Mouse (Mus musculus): ENCODE results near the gene Krtcap3. TPM values are rescaled to one million over a fixed set of nuclear protein-coding genes. Genes with fewer than 3 reads are reported as not detected.

The Krtcap3 gene
- total RNA-seq, 1 experiment: 10.5 TPM

GRCm38 (mm10) chr5:31219911-31220447 is 31.5 kb upstream of the Krtcap3 start:
- no peak for DNase-seq (ENCODE audit: low read depth, low spot score)

GRCm38 (mm10) chr5:31220448-31221303 is 30.8 kb upstream of the Krtcap3 start, which contains the start of gene Ppm1g:
TSS of gene Ppm1g (minus strand) at chr5:31220687.
- peak; percentile 88 for DNase-seq (ENCODE audit: low read depth, low spot score)
- no peaks in the 10 kb centered on the region for H3K36me3 ChIP-seq (ENCODE audit: control insufficient read depth, insufficient read depth, low read length, poor library complexity, severe bottlenecking)
- no peaks in the 10 kb centered on the region for H3K9me3 ChIP-seq (ENCODE audit: control insufficient read depth, insufficient read depth, low read depth, low read length)
- peak within 1 kb of the TSS; percentile 96 for H3K9ac ChIP-seq (ENCODE audit: insufficient read depth, low read depth, low read length, poor library complexity, severe bottlenecking)
- H3K27ac ChIP-seq (ENCODE audit: insufficient read depth, low read depth, low read length, poor library complexity, severe bottlenecking): peak within 1 kb of the TSS; percentile 67
- TF ChIP-seq MAFK (IDR thresholded peaks at IDR 0.05; ENCODE audit: insufficient read depth, low read depth, low read length) (no peak), ZC3H11A (IDR thresholded peaks at IDR 0.05; ENCODE audit: borderline replicate concordance, low read depth, low read length) (no peak), HCFC1 (IDR thresholded peaks at IDR 0.05; ENCODE audit: borderline replicate concordance, insufficient read depth, low read length) (peak; percentile 47; the same call in 1 of the 2 replicates), ZNF384 (IDR thresholded peaks at IDR 0.05; ENCODE audit: low read depth, low read length) (no peak), CHD2 (IDR thresholded peaks at IDR 0.05; ENCODE audit: low read depth, low read length) (peak; percentile 95)
- H3K4me3 ChIP-seq (ENCODE audit: insufficient read depth in 1 of 2, low read depth in 1 of 2, low read length in 2 of 2, poor library complexity in 1 of 2, severe bottlenecking in 1 of 2): peak within 1 kb of the TSS; percentile 91 to 96
- in situ Hi-C loops (cut with MboI; ENCODE audit: low sequenced_read_pairs in 2 of 2, unreplicated experiment in 2 of 2): no loop called here
- H3K4me1 ChIP-seq (ENCODE audit: control insufficient read depth in 2 of 2, insufficient read depth in 2 of 2, low read length in 2 of 2, poor library complexity in 1 of 2): peaks cover 0 to 3% of the 10 kb centered on the region in 2 experiments; a peak in 1 of 4 replicates

More at GRCm38 (mm10) chr5:31219911-31220447, 31.5 kb upstream of the Krtcap3 start:
- Histone ChIP-seq H3K27ac (ENCODE audit: insufficient read depth, low read depth, low read length, poor library complexity, severe bottlenecking) (peak overlapping the region; percentile 67), H3K36me3 (ENCODE audit: control insufficient read depth, insufficient read depth, low read length, poor library complexity, severe bottlenecking) (no peaks in the 10 kb centered on the region), H3K4me3 (ENCODE audit: insufficient read depth in 1 of 2, low read depth in 1 of 2, low read length in 2 of 2, poor library complexity in 1 of 2, severe bottlenecking in 1 of 2) (peak overlapping the region; percentile 91 to 96), H3K4me1 (ENCODE audit: control insufficient read depth in 2 of 2, insufficient read depth in 2 of 2, low read length in 2 of 2, poor library complexity in 1 of 2) (peaks cover 0 to 3% of the 10 kb centered on the region in 2 experiments; a peak in 1 of 4 replicates), H3K9ac (ENCODE audit: insufficient read depth, low read depth, low read length, poor library complexity, severe bottlenecking) (peak overlapping the region; percentile 94), H3K9me3 (ENCODE audit: control insufficient read depth, insufficient read depth, low read depth, low read length) (no peaks in the 10 kb centered on the region)
- TF ChIP-seq MAFK (IDR thresholded peaks at IDR 0.05; ENCODE audit: insufficient read depth, low read depth, low read length): no peak
- TF ChIP-seq HCFC1 (IDR thresholded peaks at IDR 0.05; ENCODE audit: borderline replicate concordance, insufficient read depth, low read length): no peak
- no peak for TF ChIP-seq CHD2 (IDR thresholded peaks at IDR 0.05; ENCODE audit: low read depth, low read length)
- TF ChIP-seq ZC3H11A (IDR thresholded peaks at IDR 0.05; ENCODE audit: borderline replicate concordance, low read depth, low read length): no peak
- TF ChIP-seq ZNF384 (IDR thresholded peaks at IDR 0.05; ENCODE audit: low read depth, low read length): no peak
- in situ Hi-C loops (cut with MboI; ENCODE audit: low sequenced_read_pairs in 2 of 2, unreplicated experiment in 2 of 2): no loop called here

GRCm38 (mm10) chr5:31221304-31221945 is 30.1 kb upstream of the Krtcap3 start:
- DNase-seq (ENCODE audit: low read depth, low spot score): peak; percentile 43
- in situ Hi-C loops (cut with MboI; ENCODE audit: low sequenced_read_pairs in 2 of 2, unreplicated experiment in 2 of 2): no loop called here

GRCm38 (mm10) chr5:31222696-31223095 is 28.8 kb upstream of the Krtcap3 start:
- Histone ChIP-seq H3K9ac (ENCODE audit: insufficient read depth, low read depth, low read length, poor library complexity, severe bottlenecking) (no peak overlapping the region), H3K4me3 (ENCODE audit: insufficient read depth in 1 of 2, low read depth in 1 of 2, low read length in 2 of 2, poor library complexity in 1 of 2, severe bottlenecking in 1 of 2) (no peak overlapping the region), H3K27ac (ENCODE audit: insufficient read depth, low read depth, low read length, poor library complexity, severe bottlenecking) (no peak overlapping the region), H3K4me1 (ENCODE audit: control insufficient read depth in 2 of 2, insufficient read depth in 2 of 2, low read length in 2 of 2, poor library complexity in 1 of 2) (peaks cover 0 to 3% of the 10 kb centered on the region in 2 experiments; a peak in 1 of 4 replicates), H3K36me3 (ENCODE audit: control insufficient read depth, insufficient read depth, low read length, poor library complexity, severe bottlenecking) (no peaks in the 10 kb centered on the region), H3K9me3 (ENCODE audit: control insufficient read depth, insufficient read depth, low read depth, low read length) (no peaks in the 10 kb centered on the region)
- DNase-seq (ENCODE audit: low read depth, low spot score): no peak
- TF ChIP-seq ZNF384 (IDR thresholded peaks at IDR 0.05; ENCODE audit: low read depth, low read length) (no peak), MAFK (IDR thresholded peaks at IDR 0.05; ENCODE audit: insufficient read depth, low read depth, low read length) (no peak), HCFC1 (IDR thresholded peaks at IDR 0.05; ENCODE audit: borderline replicate concordance, insufficient read depth, low read length) (no peak), CHD2 (IDR thresholded peaks at IDR 0.05; ENCODE audit: low read depth, low read length) (no peak), ZC3H11A (IDR thresholded peaks at IDR 0.05; ENCODE audit: borderline replicate concordance, low read depth, low read length) (no peak)
- in situ Hi-C loops (cut with MboI; ENCODE audit: low sequenced_read_pairs in 2 of 2, unreplicated experiment in 2 of 2): no loop called here

More at GRCm38 (mm10) chr5:31221304-31221945, 30.1 kb upstream of the Krtcap3 start:
- H3K36me3 ChIP-seq (ENCODE audit: control insufficient read depth, insufficient read depth, low read length, poor library complexity, severe bottlenecking): no peaks in the 10 kb centered on the region
- TF ChIP-seq HCFC1 (IDR thresholded peaks at IDR 0.05; ENCODE audit: borderline replicate concordance, insufficient read depth, low read length) (no peak), ZC3H11A (IDR thresholded peaks at IDR 0.05; ENCODE audit: borderline replicate concordance, low read depth, low read length) (no peak), MAFK (IDR thresholded peaks at IDR 0.05; ENCODE audit: insufficient read depth, low read depth, low read length) (no peak), ZNF384 (IDR thresholded peaks at IDR 0.05; ENCODE audit: low read depth, low read length) (no peak), CHD2 (IDR thresholded peaks at IDR 0.05; ENCODE audit: low read depth, low read length) (no peak)
- H3K4me3 ChIP-seq (ENCODE audit: insufficient read depth in 1 of 2, low read depth in 1 of 2, low read length in 2 of 2, poor library complexity in 1 of 2, severe bottlenecking in 1 of 2): peak overlapping the region; percentile 81 to 96
- H3K9ac ChIP-seq (ENCODE audit: insufficient read depth, low read depth, low read length, poor library complexity, severe bottlenecking): peak overlapping the region; percentile 96
- H3K4me1 ChIP-seq (ENCODE audit: control insufficient read depth in 2 of 2, insufficient read depth in 2 of 2, low read length in 2 of 2, poor library complexity in 1 of 2): peaks cover 0 to 3% of the 10 kb centered on the region in 2 experiments; a peak in 1 of 4 replicates
- H3K27ac ChIP-seq (ENCODE audit: insufficient read depth, low read depth, low read length, poor library complexity, severe bottlenecking): peak overlapping the region; percentile 67
- no peaks in the 10 kb centered on the region for H3K9me3 ChIP-seq (ENCODE audit: control insufficient read depth, insufficient read depth, low read depth, low read length)

Data from ES-E14 (cell line).